Mouse (Mus musculus): Measurements from ENCODE around the gene Mrpl33.

GRCm38 (mm10) chr5:31602377-31602776 is 5.6 kb downstream of the Mrpl33 start:
- TF ChIP-seq CTCF (IDR thresholded peaks at IDR 0.05) (no peak), EP300 (IDR thresholded peaks at IDR 0.05; ENCODE audit: insufficient read depth, low read depth, low read length) (peak; percentile 95), POLR2A (IDR thresholded peaks at IDR 0.05; ENCODE audit: insufficient read depth, low read depth, low read length) (peak; percentile 86)
